Mouse (Mus musculus): ENCODE data around the gene Tecr.
"Not testable (repeated sequence)": the region's sequence is repeated elsewhere in the genome, so short reads cannot be mapped to it uniquely, and the experiment has no call there.

Tecr gene

GRCm38 (mm10) chr8:83582226-83582625 is 25.5 kb downstream of the Tecr start:
- DNase-seq (ENCODE audit: extremely low spot score): no peak

GRCm38 (mm10) chr8:83580826-83581225 is 26.9 kb downstream of the Tecr start:
- no peak for DNase-seq (ENCODE audit: extremely low spot score)

GRCm38 (mm10) chr8:83579676-83580075 is 28.1 kb downstream of the Tecr start:
- no peak for DNase-seq (ENCODE audit: extremely low spot score)

GRCm38 (mm10) chr8:83578131-83579055 is 29.4 kb downstream of the Tecr start:
- DNase-seq (ENCODE audit: extremely low spot score): no peak

- DNase-seq (ENCODE audit: extremely low spot score): no peak
Measured at GRCm38 (mm10) chr8:83577384-83577791, 30.4 kb downstream of the Tecr start.

GRCm38 (mm10) chr8:83576921-83577320 is 30.9 kb downstream of the Tecr start:
- no peak for DNase-seq (ENCODE audit: extremely low spot score)

- no peak for DNase-seq (ENCODE audit: extremely low spot score)
Measured at GRCm38 (mm10) chr8:83576516-83576895, 31.3 kb downstream of the Tecr start.

- DNase-seq (ENCODE audit: extremely low spot score): no peak
Measured at GRCm38 (mm10) chr8:83575561-83576515, 31.9 kb downstream of the Tecr start.

GRCm38 (mm10) chr8:83574631-83575315 is 33.0 kb downstream of the Tecr start:
- no peak for DNase-seq (ENCODE audit: extremely low spot score)

- no peak for DNase-seq (ENCODE audit: extremely low spot score)
Measured at GRCm38 (mm10) chr8:83573140-83573875, 34.5 kb downstream of the Tecr start.

- DNase-seq (ENCODE audit: extremely low spot score): no peak
Measured at GRCm38 (mm10) chr8:83572246-83572812, 35.4 kb downstream of the Tecr start.

- DNase-seq (ENCODE audit: extremely low spot score): no peak
Measured at GRCm38 (mm10) chr8:83571791-83572190, 36.0 kb downstream of the Tecr start.

- not testable (repeated sequence) for DNase-seq (ENCODE audit: extremely low spot score)
Measured at GRCm38 (mm10) chr8:83571001-83571340, 36.8 kb downstream of the Tecr start.

- DNase-seq (ENCODE audit: extremely low spot score): no peak
Measured at GRCm38 (mm10) chr8:83570272-83571000, 37.3 kb downstream of the Tecr start.

- no peak for DNase-seq (ENCODE audit: extremely low spot score)
Measured at GRCm38 (mm10) chr8:83569165-83569564, 38.6 kb downstream of the Tecr start.

GRCm38 (mm10) chr8:83568755-83569154 is 39.0 kb downstream of the Tecr start:
- no peak for DNase-seq (ENCODE audit: extremely low spot score)

GRCm38 (mm10) chr8:83568128-83568527 is 39.6 kb downstream of the Tecr start:
- no peak for DNase-seq (ENCODE audit: extremely low spot score)

GRCm38 (mm10) chr8:83567668-83568067 is 40.1 kb downstream of the Tecr start:
- DNase-seq (ENCODE audit: extremely low spot score): no peak

GRCm38 (mm10) chr8:83566469-83567395 is 41.0 kb downstream of the Tecr start, which contains the start of gene Ndufb7:
TSS of gene Ndufb7 (plus strand) at chr8:83566671.
- peak; percentile 97 for DNase-seq (ENCODE audit: extremely low spot score)

Data from embryo, embryonic 9.5 days (tissue).